Mouse (Mus musculus) cerebellum, adult 8-10 months (tissue): ENCODE measurements around the gene Ubtfl1.
"Not testable (repeated sequence)": the region's sequence is repeated elsewhere in the genome, so short reads cannot be mapped to it uniquely, and the experiment has no call there.

Experiments
- DNase-seq: peaks from one replicate; pipeline ENCODE4 v3.0.0; 2022

The Ubtfl1 gene

DNA sequence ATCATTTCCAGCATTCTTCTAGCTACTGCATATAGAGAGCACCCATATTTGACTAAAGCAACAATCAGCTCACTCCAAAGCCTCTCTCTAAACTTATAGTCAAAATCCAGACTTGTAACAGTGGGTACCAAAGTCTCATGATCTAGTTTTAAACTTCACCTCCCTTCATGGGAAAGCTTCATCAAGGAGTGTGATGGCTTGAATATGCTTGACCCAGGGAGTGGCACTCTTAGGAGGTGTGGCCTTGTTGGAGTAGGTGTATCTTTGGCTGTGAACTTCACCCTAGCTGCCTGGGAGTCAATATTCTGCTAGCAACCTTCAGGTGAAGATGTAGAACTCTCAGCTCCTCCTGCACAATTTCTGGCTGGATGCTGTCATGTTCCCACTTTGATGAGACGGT, at the start of gene Ubtfl1:
Gene Ubtfl1 (plus strand): TSS at position 301 of the 400 bp plus-strand sequence.
- no peak for DNase-seq

DNA sequence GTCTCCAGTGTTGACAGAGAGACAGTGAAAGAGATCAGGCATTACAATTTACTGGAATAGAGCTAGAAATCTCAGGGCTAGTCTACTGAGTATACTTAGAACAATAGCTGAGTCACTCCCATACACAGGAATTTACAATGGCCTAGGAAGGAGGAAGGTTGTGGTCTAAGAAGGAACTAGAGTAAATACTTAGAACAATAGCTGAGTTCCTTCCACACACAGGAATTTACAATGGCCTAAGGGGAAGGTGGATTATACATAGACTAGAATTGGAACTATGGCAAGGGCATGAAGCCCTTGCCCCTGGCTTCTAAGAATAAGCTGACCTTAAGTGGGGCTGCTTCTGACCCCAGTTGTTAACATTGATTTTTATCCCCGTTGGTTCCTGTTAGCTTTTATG, 31.2 kb upstream of the Ubtfl1 start:
- not testable (repeated sequence) for DNase-seq

DNA sequence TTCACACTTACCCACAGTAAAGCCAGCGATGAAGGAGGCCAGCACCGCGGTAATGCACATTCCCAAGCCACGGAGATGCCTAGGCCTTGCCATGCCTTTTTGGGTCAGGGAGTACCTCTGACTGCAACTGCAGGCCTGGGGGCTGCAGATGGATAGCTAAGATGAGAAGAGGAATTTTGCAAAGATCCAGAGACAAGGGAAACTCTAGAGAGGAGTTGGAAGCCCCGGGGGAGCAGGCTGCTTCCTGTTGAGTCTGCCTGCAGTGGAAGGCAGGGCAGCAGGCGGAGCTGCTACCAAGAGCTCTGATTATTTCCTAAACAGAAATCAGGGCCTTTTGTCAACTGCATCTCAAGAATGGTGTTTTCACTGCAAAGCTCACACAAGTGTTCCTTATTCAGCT, 18.4 kb upstream of the Ubtfl1 start:
- DNase-seq: no peak

DNA sequence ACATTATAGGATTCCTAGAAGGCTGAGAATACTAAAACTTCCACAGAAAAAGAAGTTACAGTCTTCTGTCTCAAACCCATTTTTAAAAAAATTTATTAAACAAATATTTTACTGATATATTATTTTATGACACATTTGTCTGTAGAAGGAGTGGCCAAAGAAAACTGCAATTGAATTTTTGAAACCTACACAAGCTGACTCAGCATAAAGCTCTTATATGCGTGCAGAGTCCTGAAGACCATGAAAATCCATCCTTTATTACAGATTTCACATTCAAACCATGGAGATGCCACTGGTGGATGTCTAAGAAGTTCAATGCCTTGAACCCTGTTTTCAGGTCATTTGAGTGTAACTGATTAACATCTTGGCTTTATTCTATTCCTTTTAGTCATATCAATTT, 4.6 kb upstream of the Ubtfl1 start:
- no peak for DNase-seq

DNA sequence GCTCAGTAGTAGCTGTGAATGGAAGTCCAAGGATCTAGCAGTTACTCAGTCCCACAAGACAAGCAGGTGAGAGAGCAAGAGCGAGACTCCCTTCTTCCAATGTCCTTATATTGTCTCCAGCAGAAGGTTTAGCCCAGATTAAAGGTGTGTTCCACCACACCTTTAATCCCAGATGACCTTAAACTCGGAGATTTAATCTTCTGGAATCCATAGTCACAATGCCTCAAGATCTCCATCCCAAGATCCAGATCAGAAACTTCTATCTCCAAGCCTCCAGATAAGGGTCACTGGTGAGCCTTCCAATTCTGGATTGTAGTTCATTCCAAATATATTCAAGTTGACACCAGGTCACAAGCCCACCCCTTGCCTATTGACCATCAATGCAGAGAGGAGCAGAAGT, 1.3 kb upstream of the Ubtfl1 start, which contains the start of gene Naalad2:
Gene Naalad2 (minus strand): TSS at position 101 of the 400 bp plus-strand sequence.
- DNase-seq: not testable (repeated sequence)

DNA sequence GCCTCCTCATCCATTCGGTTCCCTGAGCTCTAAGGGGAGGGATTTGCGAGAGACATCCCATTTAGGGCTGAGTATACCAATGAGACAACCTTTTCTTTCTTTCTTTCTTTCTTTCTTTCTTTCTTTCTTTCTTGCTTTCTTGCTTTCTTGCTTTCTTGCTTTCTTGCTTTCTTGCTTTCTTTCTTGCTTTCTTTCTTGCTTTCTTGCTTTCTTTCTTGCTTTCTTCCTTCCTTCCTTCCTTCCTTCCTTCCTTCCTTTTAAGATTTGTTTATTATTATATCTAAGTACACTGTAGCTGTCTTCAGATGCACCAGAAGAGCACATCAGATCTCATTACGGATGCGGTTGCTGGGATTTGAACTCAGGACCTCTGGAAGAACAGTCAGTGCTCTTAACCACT, 8.2 kb downstream of the Ubtfl1 start:
- DNase-seq: not testable (repeated sequence)

DNA sequence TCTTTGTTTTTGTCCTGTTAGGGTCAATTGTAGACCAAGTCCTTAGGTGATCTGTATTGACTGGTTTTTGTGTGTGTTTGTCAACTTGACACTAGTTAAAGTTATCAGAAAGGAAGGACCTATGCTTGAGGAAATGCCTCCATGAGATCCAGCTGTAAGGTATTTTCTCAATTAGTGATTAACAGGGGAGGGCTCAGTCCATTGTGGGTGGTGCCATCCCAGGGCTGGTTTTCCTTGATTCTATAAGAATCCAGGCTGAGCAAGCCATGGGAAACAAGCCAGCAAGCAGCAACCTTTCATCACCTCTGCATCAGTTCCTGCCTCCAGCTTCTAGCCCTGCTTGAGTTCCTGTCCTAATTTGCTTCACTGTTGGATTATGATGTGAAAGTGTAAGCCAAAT, 26.1 kb downstream of the Ubtfl1 start, which contains the start of gene Mbd3l2:
Gene Mbd3l2 (plus strand): TSS at position 301 of the 400 bp plus-strand sequence.
- no peak for DNase-seq

DNA sequence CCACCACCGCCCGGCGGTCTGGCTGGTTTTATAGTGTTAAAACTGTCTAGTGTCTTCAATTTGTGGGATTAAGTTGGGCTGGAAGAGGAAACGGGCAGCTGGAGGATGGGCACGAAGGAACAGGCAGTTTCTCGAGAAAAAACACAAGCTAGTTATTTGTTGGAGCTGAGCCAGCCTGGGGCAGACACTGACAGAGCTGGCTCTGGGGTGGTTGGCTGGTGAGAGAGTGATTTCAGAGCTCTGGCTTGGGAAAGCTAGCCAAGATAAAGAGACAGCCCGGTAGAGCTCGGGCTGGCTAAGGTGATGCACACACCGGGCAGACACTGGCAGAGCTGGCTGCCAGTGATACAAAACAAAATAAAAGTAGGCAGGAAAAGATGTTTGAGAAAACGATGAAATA, 27.5 kb downstream of the Ubtfl1 start:
- no peak for DNase-seq

DNA sequence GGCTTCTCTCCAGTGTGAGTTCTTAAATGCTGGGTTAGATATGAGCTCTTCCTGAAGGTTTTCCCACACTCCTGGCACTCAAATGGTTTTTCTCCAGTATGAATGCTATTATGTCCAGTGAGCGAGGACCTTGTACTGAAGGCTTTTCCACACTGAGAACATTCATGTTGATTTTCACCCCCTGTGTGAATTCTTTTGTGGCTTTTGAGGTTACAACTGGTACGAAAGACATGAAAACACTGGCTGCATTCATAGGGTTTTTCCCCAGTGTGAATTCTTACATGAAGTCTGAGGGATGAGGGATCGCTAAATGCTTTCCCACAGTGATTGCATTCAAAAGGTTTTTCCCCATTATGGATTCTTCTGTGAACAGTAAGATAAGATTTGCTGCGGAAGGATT, 52.3 kb downstream of the Ubtfl1 start:
- DNase-seq: no peak
